Mouse (Mus musculus) lung, postnatal 0 days (tissue): Measurements from ENCODE around the gene Wdr62.

Experiments used
- CTCF ChIP-seq: IDR thresholded peaks from 2 replicates; pipeline ENCODE4 v1.5.1; 2016; ENCODE audit warnings: antibody characterized with exemption, mild to moderate bottlenecking
- EP300 ChIP-seq: IDR thresholded peaks from 2 replicates; pipeline ENCODE4 v1.6.1; 2016; ENCODE audit warnings: antibody characterized with exemption, mild to moderate bottlenecking, control low read depth

- TF ChIP-seq CTCF, result peak; percentile 88
- TF ChIP-seq EP300, result no peak
Measured at GRCm38 (mm10) chr7:30205383-30205782, 74.8 kb downstream of the Wdr62 start.
